Mouse (Mus musculus) stomach, embryonic 14.5 days (tissue): ENCODE data around the gene Rangap1. TPM values are rescaled to one million over a fixed set of nuclear protein-coding genes. Genes with fewer than 3 reads are reported as not detected.
"Not testable (repeated sequence)": the region's sequence is repeated elsewhere in the genome, so short reads cannot be mapped to it uniquely, and the experiment has no call there.

Experiments
- ATAC-seq: fragments of 200-750 bp; cut with Nextera tagmentation; 2 replicates; pipeline ENCODE4 v1.8.0; 2017; ENCODE audit warnings: low read depth, moderate TSS enrichment; ENCODE audit not compliant: insufficient number of reproducible peaks, insufficient read depth, low FRiP score
- H3K27ac ChIP-seq: fragments of 300-500 bp; sonication (generic); 2 replicates; pipeline ENCODE4 v1.5.1; 2014; ENCODE audit warnings: mild to moderate bottlenecking, low read length, moderate library complexity, mixed read lengths
- H3K27me3 ChIP-seq: fragments of 300-500 bp; sonication (generic); 2 replicates; pipeline ENCODE4 v1.6.1; 2014; ENCODE audit warnings: low read length, control low read depth, mixed read lengths; ENCODE audit not compliant: control insufficient read depth, insufficient read depth
- H3K36me3 ChIP-seq: fragments of 300-500 bp; sonication (generic); 2 replicates; pipeline ENCODE4 v1.6.1; 2014; ENCODE audit warnings: mild to moderate bottlenecking, control low read depth, low read length, moderate library complexity, mixed read lengths; ENCODE audit not compliant: control insufficient read depth, insufficient read depth
- H3K4me1 ChIP-seq: fragments of 300-500 bp; sonication (generic); 2 replicates; pipeline ENCODE4 v1.6.1; 2014; ENCODE audit warnings: low read length, control low read depth, mixed read lengths; ENCODE audit not compliant: control insufficient read depth, insufficient read depth
- H3K4me2 ChIP-seq: fragments of 300-500 bp; sonication (generic); replicated peaks from 2 replicates; pipeline ENCODE4 v1.6.1; 2014; ENCODE audit warnings: low read depth, low read length, control low read depth
- H3K4me3 ChIP-seq: fragments of 300-500 bp; sonication (generic); 2 replicates; pipeline ENCODE4 v1.5.1; 2014; ENCODE audit warnings: low read depth, low read length, control low read depth
- H3K9ac ChIP-seq: fragments of 300-500 bp; sonication (generic); replicated peaks from 2 replicates; pipeline ENCODE4 v1.6.1; 2014; ENCODE audit warnings: low read depth, mild to moderate bottlenecking, control low read depth, low read length, moderate library complexity, mixed read lengths
- H3K9me3 ChIP-seq: fragments of 300-500 bp; sonication (generic); 2 replicates; pipeline ENCODE4 v1.6.1; 2016; ENCODE audit warnings: low read depth, low read length, control low read depth; ENCODE audit not compliant: control insufficient read depth
- WGBS: fragments of 180-500 bp; shearing (Covaris S2); extraction: QIAGEN DNeasy Blood & Tissue Kit; methylation state at CpG from one replicate; pipeline ENCODE4 v1.1.7; 2014; 5-methylcytosine and 5-hydroxymethylcytosine counted together
- polyA plus RNA-seq: library from polyadenylated mRNA; unstranded; fragments of >200 nt; fragmentation: Nextera tagmentation; extraction: Ambion mirVana; gene quantifications from 2 replicates; pipeline ENCODE4 v1.2.1, GENCODE M21; 2014

The Rangap1 gene
- polyA plus RNA-seq, 1 experiment from 2014 or later: 90.9 TPM

DNA sequence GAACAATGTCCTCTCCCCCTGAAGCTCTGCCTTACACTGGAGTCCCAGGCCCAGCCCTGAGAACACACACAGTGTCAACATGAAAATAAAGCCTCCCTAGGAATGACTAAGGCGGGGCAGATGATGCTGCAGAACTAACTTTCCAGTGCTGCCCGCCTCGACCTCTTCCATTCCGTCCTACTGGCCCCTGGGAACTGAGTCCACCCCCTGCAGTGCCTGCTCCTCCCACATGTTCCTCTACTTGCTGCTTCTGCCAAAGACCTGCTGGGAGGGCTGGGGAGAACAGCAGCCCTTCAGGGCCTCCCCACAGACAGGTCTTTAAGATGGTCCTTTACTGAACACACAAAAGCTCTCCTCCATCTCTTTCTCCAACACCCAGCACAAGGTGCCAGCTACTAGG is 34.5 kb downstream of the Rangap1 start:
- Histone ChIP-seq H3K27me3 (no peaks in the 10 kb centered on the region), H3K4me2 (no peak overlapping the region), H3K36me3 (peaks cover 76% of the 10 kb centered on the region), H3K27ac (no peak overlapping the region), H3K9ac (no peak overlapping the region), H3K4me1 (no peaks in the 10 kb centered on the region), H3K4me3 (no peak overlapping the region), H3K9me3 (no peaks in the 10 kb centered on the region)
- WGBS: 77% methylated on average over 4 of the region's 4 CpGs
- ATAC-seq: no peak

DNA sequence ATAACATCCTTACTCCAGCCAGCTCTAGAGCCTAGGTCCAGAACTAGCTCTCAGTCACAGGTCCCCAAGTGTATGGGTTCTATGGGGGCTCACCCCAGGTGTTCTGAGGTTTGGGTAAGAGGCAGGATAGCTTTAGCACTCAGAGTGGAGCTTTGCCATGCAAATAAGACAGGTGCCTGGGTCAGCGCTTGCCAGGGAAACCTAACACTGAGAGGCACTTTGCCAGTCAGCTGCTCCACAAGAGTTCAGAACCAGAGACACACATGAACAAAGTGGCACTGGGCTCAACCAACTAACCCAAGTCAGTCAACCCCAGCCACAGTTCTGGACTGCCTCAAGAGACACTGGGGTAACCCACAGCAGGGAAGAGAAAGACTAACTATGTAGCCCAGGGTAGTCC is 35.6 kb downstream of the Rangap1 start:
- H3K27ac ChIP-seq: no peak overlapping the region
- WGBS: 96% methylated on average over 1 of the region's 1 CpGs
- H3K27me3 ChIP-seq: no peaks in the 10 kb centered on the region
- no peak overlapping the region for H3K4me3 ChIP-seq
- no peaks in the 10 kb centered on the region for H3K4me1 ChIP-seq
- no peak overlapping the region for H3K4me2 ChIP-seq
- H3K36me3 ChIP-seq: peaks cover 77% of the 10 kb centered on the region
- ATAC-seq: no peak
- no peak overlapping the region for H3K9ac ChIP-seq
- no peaks in the 10 kb centered on the region for H3K9me3 ChIP-seq

DNA sequence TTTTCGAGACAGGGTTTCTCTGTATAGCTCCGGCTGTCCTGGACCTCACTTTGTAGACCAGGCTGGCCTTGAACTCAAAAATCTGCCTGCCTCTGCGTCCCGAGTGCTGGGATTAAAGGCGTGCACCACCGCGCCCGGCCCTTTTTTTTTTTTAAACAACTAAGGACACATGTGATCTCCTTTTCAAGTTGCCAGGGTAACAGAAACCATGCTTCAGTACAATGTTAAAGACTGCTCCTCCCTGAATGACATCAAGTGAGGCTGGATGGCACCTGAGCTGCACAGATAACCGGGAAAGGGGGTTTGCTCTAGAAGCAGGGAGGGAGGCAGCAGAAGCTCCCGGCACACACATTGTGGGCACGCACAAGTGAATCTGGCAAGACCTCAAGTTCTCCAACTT is 36.3 kb downstream of the Rangap1 start:
- 94% methylated on average over 11 of the region's 11 CpGs for WGBS
- H3K27ac ChIP-seq: no peak overlapping the region
- no peaks in the 10 kb centered on the region for H3K27me3 ChIP-seq
- peaks cover 80% of the 10 kb centered on the region for H3K36me3 ChIP-seq
- H3K4me2 ChIP-seq: no peak overlapping the region
- no peaks in the 10 kb centered on the region for H3K9me3 ChIP-seq
- no peaks in the 10 kb centered on the region for H3K4me1 ChIP-seq
- ATAC-seq: no peak
- H3K4me3 ChIP-seq: no peak overlapping the region
- H3K9ac ChIP-seq: no peak overlapping the region

DNA sequence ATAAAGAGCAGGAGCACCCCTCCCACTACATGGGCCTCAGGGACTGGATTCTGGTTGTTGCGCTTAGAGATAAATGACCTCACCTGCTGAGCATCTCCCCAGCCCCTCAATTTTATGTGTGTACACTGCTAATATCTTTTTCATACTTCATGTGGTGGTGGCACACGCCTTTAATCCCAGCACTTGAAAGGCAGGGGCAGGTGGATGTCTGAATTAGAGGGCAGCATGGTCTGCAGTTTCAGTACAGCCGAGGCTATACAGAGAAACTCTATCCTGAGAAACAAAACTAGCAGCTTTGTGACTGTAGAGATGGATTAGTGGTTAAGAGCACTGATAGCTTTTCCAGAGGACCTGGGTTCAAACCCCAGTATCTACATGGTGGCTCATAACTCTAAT is 42.2 kb downstream of the Rangap1 start:
- H3K4me1 ChIP-seq: no peaks in the 10 kb centered on the region
- 87% methylated on average over 3 of the region's 3 CpGs for WGBS
- no peaks in the 10 kb centered on the region for H3K9me3 ChIP-seq
- H3K27me3 ChIP-seq: no peaks in the 10 kb centered on the region
- ATAC-seq: no peak
- H3K36me3 ChIP-seq: peaks cover 42% of the 10 kb centered on the region
- no peak overlapping the region for H3K9ac ChIP-seq
- no peak overlapping the region for H3K27ac ChIP-seq
- no peak overlapping the region for H3K4me3 ChIP-seq
- no peak overlapping the region for H3K4me2 ChIP-seq

DNA sequence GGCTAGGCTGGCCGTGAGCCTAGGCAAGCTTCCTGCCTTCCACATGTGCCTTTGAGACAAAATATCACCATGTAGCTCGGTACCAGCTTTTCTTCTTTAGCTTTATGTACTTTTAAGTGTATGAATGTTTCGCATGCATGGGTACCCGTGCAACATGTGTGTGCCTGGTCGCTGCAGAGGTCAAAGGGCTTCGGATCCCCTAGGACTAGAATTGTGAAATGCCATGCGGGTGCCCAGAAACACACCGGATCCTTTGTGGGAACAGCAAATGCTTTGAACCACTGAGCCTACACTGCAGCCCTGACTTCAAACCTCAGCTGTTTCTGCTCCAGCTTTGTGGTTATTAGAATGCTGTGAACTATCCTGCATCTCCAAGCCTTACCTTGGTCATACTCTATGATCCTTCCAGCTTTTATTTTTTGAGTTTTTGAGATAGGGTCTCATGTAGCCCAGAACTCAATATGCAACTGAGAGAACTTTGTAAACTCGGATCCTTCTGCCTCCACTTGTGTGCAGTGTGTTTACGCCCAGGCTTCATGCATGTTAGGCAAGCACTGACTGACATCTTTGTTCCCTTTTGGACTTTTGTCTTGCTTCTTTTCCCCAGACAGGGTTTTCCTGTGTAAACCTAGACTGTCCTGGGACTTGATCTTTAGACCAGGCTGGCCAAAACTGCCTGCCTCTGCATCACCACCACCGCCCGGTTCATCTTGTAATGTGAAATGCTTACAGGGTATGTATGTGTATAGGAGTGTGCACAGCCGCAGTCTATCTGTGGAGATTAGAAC is 42.8 kb downstream of the Rangap1 start:
- H3K4me2 ChIP-seq: no peak overlapping the region
- H3K4me1 ChIP-seq: no peaks in the 10 kb centered on the region
- peaks cover 37% of the 10 kb centered on the region for H3K36me3 ChIP-seq
- no peaks in the 10 kb centered on the region for H3K27me3 ChIP-seq
- H3K4me3 ChIP-seq: no peak overlapping the region
- no peak overlapping the region for H3K9ac ChIP-seq
- 86% methylated on average over 13 of the region's 13 CpGs for WGBS
- H3K27ac ChIP-seq: no peak overlapping the region
- ATAC-seq: no peak
- no peaks in the 10 kb centered on the region for H3K9me3 ChIP-seq

DNA sequence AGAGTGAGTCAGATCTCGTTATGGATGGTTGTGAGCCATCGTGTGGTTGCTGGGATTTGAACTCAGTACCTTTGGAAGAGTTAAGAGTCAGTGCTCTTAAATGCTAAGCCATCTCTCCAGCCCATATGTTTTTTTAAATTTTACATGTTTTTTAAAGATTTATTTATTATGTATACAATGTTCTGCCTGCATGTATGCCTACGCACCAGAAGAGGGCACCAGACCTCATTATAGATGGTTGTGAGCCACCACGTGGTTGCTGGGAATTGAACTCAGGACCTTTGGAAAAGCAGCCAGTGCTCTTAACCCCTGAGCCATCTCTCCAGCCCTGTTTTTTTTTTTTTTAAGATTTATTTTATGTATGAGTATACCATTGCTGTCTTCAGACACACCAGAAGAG is 44.0 kb downstream of the Rangap1 start:
- H3K9ac ChIP-seq, H3K27ac ChIP-seq, H3K4me3 ChIP-seq, H3K4me1 ChIP-seq, H3K27me3 ChIP-seq, H3K4me2 ChIP-seq, ATAC-seq, H3K9me3 ChIP-seq: not testable (repeated sequence)
- peaks cover 30% of the 10 kb centered on the region for H3K36me3 ChIP-seq
- WGBS: 79% methylated on average over 4 of the region's 4 CpGs

DNA sequence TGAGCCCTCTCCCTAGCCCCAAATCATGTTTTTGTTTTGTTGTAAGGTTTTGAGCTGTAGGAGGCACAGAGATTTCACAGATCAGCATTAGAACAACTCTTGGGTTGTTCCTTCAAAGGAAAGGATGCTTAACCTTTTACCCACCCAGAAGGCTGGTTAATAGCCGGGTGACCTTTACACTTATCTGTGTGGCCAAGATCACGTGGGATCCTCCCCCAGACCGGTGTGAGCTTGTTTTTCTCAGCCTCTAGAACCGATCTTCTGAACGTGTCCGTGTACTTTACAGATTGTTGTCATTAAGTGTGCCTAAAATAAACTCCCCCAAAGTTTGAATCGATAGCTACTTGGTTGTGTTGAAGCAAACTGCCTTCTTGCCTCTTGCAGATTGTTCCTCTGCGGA is 44.7 kb downstream of the Rangap1 start:
- Histone ChIP-seq H3K9ac (no peak overlapping the region), H3K9me3 (no peaks in the 10 kb centered on the region), H3K4me1 (no peaks in the 10 kb centered on the region), H3K4me2 (no peak overlapping the region), H3K36me3 (peaks cover 22% of the 10 kb centered on the region), H3K27ac (no peak overlapping the region), H3K4me3 (no peak overlapping the region), H3K27me3 (0 out of 2 replicates have a peak, but pooled peaks cover 2% of the 10 kb centered on the region)
- WGBS: 62% methylated on average over 8 of the region's 8 CpGs
- ATAC-seq: no peak

DNA sequence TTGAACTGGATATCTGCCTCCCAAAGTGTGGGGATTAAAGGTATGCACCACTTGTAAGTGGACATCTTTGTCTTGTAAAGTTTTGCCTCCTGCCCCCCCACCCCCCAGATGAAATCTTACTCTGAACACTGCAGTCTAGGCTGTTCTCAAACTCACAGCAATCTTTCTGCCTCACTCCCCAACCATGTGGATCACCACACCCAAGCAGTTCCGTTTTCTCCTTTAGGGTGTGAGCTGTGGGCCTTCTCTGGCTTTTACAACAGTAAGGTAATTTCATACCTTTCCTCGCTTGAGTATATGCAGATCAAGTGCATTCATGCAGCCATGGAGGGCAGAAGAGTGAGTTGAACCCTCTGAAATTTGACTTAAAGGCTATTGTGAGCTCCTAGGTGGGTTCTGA is 45.2 kb downstream of the Rangap1 start:
- Histone ChIP-seq H3K9me3 (no peaks in the 10 kb centered on the region), H3K27me3 (0 out of 2 replicates have a peak, but pooled peaks cover 2% of the 10 kb centered on the region), H3K27ac (no peak overlapping the region), H3K4me1 (no peaks in the 10 kb centered on the region), H3K4me3 (no peak overlapping the region), H3K4me2 (no peak overlapping the region), H3K9ac (no peak overlapping the region), H3K36me3 (peaks cover 18% of the 10 kb centered on the region)
- ATAC-seq: no peak
- 57% methylated on average over 2 of the region's 2 CpGs for WGBS

DNA sequence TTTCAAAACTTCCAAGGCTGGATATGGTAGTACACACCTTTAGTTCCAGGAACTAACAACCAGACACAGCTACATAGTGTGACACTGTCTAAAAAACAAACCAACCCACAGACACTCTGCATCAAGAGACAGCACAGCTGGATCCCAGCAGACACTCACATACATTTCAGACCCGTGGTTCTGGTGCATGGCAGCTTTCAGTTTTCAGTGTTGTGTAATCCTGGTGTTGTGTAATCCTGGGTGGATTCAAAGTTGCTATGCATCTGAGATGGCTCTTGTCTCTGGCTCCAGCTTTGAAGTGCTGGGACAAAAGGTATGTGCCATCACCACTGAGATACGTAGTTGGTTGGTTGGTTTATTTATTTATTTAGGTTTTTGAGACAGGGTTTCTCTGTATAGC is 46.8 kb downstream of the Rangap1 start:
- peaks cover 13% of the 10 kb centered on the region; the same call in 1 of the 2 replicates for H3K27me3 ChIP-seq
- no peak overlapping the region for H3K4me3 ChIP-seq
- 61% methylated on average over 2 of the region's 2 CpGs for WGBS
- no peak for ATAC-seq
- no peak overlapping the region for H3K4me2 ChIP-seq
- H3K4me1 ChIP-seq: peaks cover 5% of the 10 kb centered on the region; the same call in 1 of the 2 replicates
- no peaks in the 10 kb centered on the region for H3K9me3 ChIP-seq
- peaks cover 3% of the 10 kb centered on the region for H3K36me3 ChIP-seq
- no peak overlapping the region for H3K27ac ChIP-seq
- H3K9ac ChIP-seq: no peak overlapping the region
